Mouse (Mus musculus) intestine, embryonic 16.5 days (tissue): ENCODE results near the gene Kntc1. TPM values are rescaled to one million over a fixed set of nuclear protein-coding genes. Genes with fewer than 3 reads are reported as not detected.

ENCODE experiments used
- ATAC-seq: fragments of 200-750 bp; cut with Nextera tagmentation; 2 replicates; pipeline ENCODE4 v1.8.0; 2017; ENCODE audit warnings: moderate TSS enrichment, moderate library complexity
- H3K27ac ChIP-seq: fragments of 300-500 bp; sonication (generic); 2 replicates; pipeline ENCODE4 v1.5.1; 2014; ENCODE audit warnings: mild to moderate bottlenecking, low read length
- H3K27me3 ChIP-seq: fragments of 300-500 bp; sonication (generic); replicated peaks from 2 replicates; pipeline ENCODE4 v1.6.1; 2014; ENCODE audit warnings: low read length, control low read depth, mixed read lengths; ENCODE audit not compliant: control insufficient read depth, insufficient read depth
- H3K36me3 ChIP-seq: fragments of 300-500 bp; sonication (generic); 2 replicates; pipeline ENCODE4 v1.6.1; 2014; ENCODE audit warnings: low read length, control low read depth; ENCODE audit not compliant: control insufficient read depth, insufficient read depth
- H3K4me1 ChIP-seq: fragments of 300-500 bp; sonication (generic); 2 replicates; pipeline ENCODE4 v1.6.1; 2014; ENCODE audit warnings: low read length, control low read depth, mixed read lengths; ENCODE audit not compliant: control insufficient read depth, insufficient read depth
- H3K4me2 ChIP-seq: fragments of 300-500 bp; sonication (generic); 2 replicates; pipeline ENCODE4 v1.6.1; 2014; ENCODE audit warnings: low read depth, low read length, control low read depth
- H3K4me3 ChIP-seq: fragments of 300-500 bp; sonication (generic); 2 replicates; pipeline ENCODE4 v1.5.1; 2014; ENCODE audit warnings: mild to moderate bottlenecking, low read length
- H3K9ac ChIP-seq: fragments of 300-500 bp; sonication (generic); 2 replicates; pipeline ENCODE4 v1.6.1; 2014; ENCODE audit warnings: low read depth, low read length
- H3K9me3 ChIP-seq: fragments of 300-500 bp; sonication (generic); 2 replicates; pipeline ENCODE4 v1.6.1; 2016; ENCODE audit warnings: low read length, control low read depth; ENCODE audit not compliant: control insufficient read depth
- WGBS: fragments of 180-500 bp; shearing (Covaris S2); extraction: QIAGEN DNeasy Blood & Tissue Kit; methylation state at CpG from one replicate; pipeline ENCODE4 v1.1.7; 2014; 5-methylcytosine and 5-hydroxymethylcytosine counted together
- polyA plus RNA-seq: library from polyadenylated mRNA; unstranded; fragments of >200 nt; fragmentation: Nextera tagmentation; extraction: Ambion mirVana; gene quantifications from 2 replicates; pipeline ENCODE4 v1.2.1, GENCODE M21; 2015

Kntc1 gene
- polyA plus RNA-seq, 1 experiment from 2014 or later: 14.6 TPM

- Histone ChIP-seq H3K27me3 (no peaks in the 10 kb centered on the region), H3K4me2 (no peak overlapping the region), H3K9me3 (no peaks in the 10 kb centered on the region), H3K36me3 (no peaks in the 10 kb centered on the region), H3K27ac (no peak overlapping the region), H3K9ac (no peak overlapping the region), H3K4me3 (no peak overlapping the region), H3K4me1 (no peaks in the 10 kb centered on the region)
- no peak for ATAC-seq
- WGBS: 78% methylated on average over 6 of the region's 6 CpGs
Measured at GRCm38 (mm10) chr5:123827659-123828091, 78.2 kb downstream of the Kntc1 start.

GRCm38 (mm10) chr5:123832309-123832708 lies 82.8 kb downstream of the Kntc1 start:
- WGBS: 84% methylated on average over 7 of the region's 7 CpGs
- H3K4me1 ChIP-seq: no peaks in the 10 kb centered on the region
- ATAC-seq: no peak

GRCm38 (mm10) chr5:123834836-123835235 lies 85.3 kb downstream of the Kntc1 start:
- no peaks in the 10 kb centered on the region for H3K36me3 ChIP-seq
- H3K27ac ChIP-seq: no peak overlapping the region
- WGBS: 85% methylated on average over 3 of the region's 3 CpGs
- no peak for ATAC-seq
- H3K4me2 ChIP-seq: no peak overlapping the region
- no peaks in the 10 kb centered on the region; the same call in 1 of the 2 replicates for H3K4me1 ChIP-seq
- H3K9ac ChIP-seq: no peak overlapping the region
- H3K4me3 ChIP-seq: no peak overlapping the region
- no peaks in the 10 kb centered on the region for H3K27me3 ChIP-seq
- H3K9me3 ChIP-seq: no peaks in the 10 kb centered on the region

More at GRCm38 (mm10) chr5:123832309-123832708, 82.8 kb downstream of the Kntc1 start:
- Histone ChIP-seq H3K4me3 (no peak overlapping the region), H3K4me2 (no peak overlapping the region), H3K27ac (no peak overlapping the region), H3K9me3 (no peaks in the 10 kb centered on the region), H3K36me3 (no peaks in the 10 kb centered on the region), H3K27me3 (no peaks in the 10 kb centered on the region), H3K9ac (no peak overlapping the region)

GRCm38 (mm10) chr5:123837371-123837770 lies 87.9 kb downstream of the Kntc1 start:
- Histone ChIP-seq H3K9me3 (no peaks in the 10 kb centered on the region), H3K27me3 (no peaks in the 10 kb centered on the region), H3K4me2 (no peak overlapping the region), H3K9ac (no peak overlapping the region), H3K4me1 (peaks cover 2% of the 10 kb centered on the region; the same call in 1 of the 2 replicates), H3K4me3 (no peak overlapping the region), H3K36me3 (no peaks in the 10 kb centered on the region), H3K27ac (no peak overlapping the region)
- 43% methylated on average over 4 of the region's 4 CpGs for WGBS
- no peak for ATAC-seq

- peak; percentile 75 for ATAC-seq
- 57% methylated on average over 11 of the region's 11 CpGs for WGBS
- no peak overlapping the region for H3K27ac ChIP-seq
Measured at GRCm38 (mm10) chr5:123842221-123842934, 92.9 kb downstream of the Kntc1 start.

GRCm38 (mm10) chr5:123842935-123843282 lies 93.4 kb downstream of the Kntc1 start:
- Histone ChIP-seq H3K27me3 (no peaks in the 10 kb centered on the region), H3K36me3 (no peaks in the 10 kb centered on the region), H3K4me3 (no peak overlapping the region), H3K9ac (no peak overlapping the region), H3K27ac (no peak overlapping the region), H3K4me2 (no peak overlapping the region), H3K9me3 (no peaks in the 10 kb centered on the region), H3K4me1 (peaks cover 2% of the 10 kb centered on the region; the same call in 1 of the 2 replicates)
- 69% methylated on average over 3 of the region's 3 CpGs for WGBS
- ATAC-seq: no peak

More at GRCm38 (mm10) chr5:123842221-123842934, 92.9 kb downstream of the Kntc1 start:
- Histone ChIP-seq H3K36me3 (no peaks in the 10 kb centered on the region), H3K4me1 (peaks cover 2% of the 10 kb centered on the region; the same call in 1 of the 2 replicates), H3K9ac (no peak overlapping the region), H3K27me3 (no peaks in the 10 kb centered on the region), H3K4me2 (no peak overlapping the region), H3K9me3 (no peaks in the 10 kb centered on the region), H3K4me3 (no peak overlapping the region)

GRCm38 (mm10) chr5:123843816-123844215 lies 94.3 kb downstream of the Kntc1 start:
- Histone ChIP-seq H3K9ac (no peak overlapping the region), H3K27ac (peak overlapping the region; percentile 37; the same call in 1 of the 2 replicates), H3K9me3 (no peaks in the 10 kb centered on the region), H3K4me2 (no peak overlapping the region), H3K27me3 (no peaks in the 10 kb centered on the region), H3K4me1 (0 out of 2 replicates have a peak, but pooled peaks cover 2% of the 10 kb centered on the region), H3K4me3 (no peak overlapping the region), H3K36me3 (no peaks in the 10 kb centered on the region)
- ATAC-seq: no peak
- 51% methylated on average over 4 of the region's 4 CpGs for WGBS

GRCm38 (mm10) chr5:123844316-123844715 lies 94.8 kb downstream of the Kntc1 start:
- H3K9me3 ChIP-seq: no peaks in the 10 kb centered on the region
- H3K4me2 ChIP-seq: no peak overlapping the region
- no peak overlapping the region for H3K9ac ChIP-seq
- H3K4me1 ChIP-seq: 0 out of 2 replicates have a peak, but pooled peaks cover 2% of the 10 kb centered on the region
- peak; percentile 42; the same call in 1 of the 2 replicates for ATAC-seq
- H3K36me3 ChIP-seq: no peaks in the 10 kb centered on the region
- no peak overlapping the region for H3K4me3 ChIP-seq
- no peaks in the 10 kb centered on the region for H3K27me3 ChIP-seq
- WGBS: 67% methylated on average over 14 of the region's 14 CpGs
- peak overlapping the region; percentile 37; the same call in 1 of the 2 replicates for H3K27ac ChIP-seq

GRCm38 (mm10) chr5:123851398-123851797 lies 101.9 kb downstream of the Kntc1 start:
- Histone ChIP-seq H3K4me3 (no peak overlapping the region), H3K9me3 (no peaks in the 10 kb centered on the region), H3K36me3 (no peaks in the 10 kb centered on the region), H3K27me3 (no peaks in the 10 kb centered on the region), H3K4me2 (no peak overlapping the region), H3K9ac (no peak overlapping the region), H3K4me1 (no peaks in the 10 kb centered on the region), H3K27ac (no peak overlapping the region)
- 48% methylated on average over 2 of the region's 2 CpGs for WGBS
- ATAC-seq: no peak
